Mouse (Mus musculus): ENCODE data around the gene Gm20696. TPM values are rescaled to one million over a fixed set of nuclear protein-coding genes. Genes with fewer than 3 reads are reported as not detected.

Gene Gm20696
- polyA plus RNA-seq, 1 experiment from 2014 or later, result 3.0 TPM

GRCm38 (mm10) chr6:99652341-99652740, 14.3 kb downstream of the Gm20696 start:
- no peaks in the 10 kb centered on the region for H3K27me3 ChIP-seq (ENCODE audit: control insufficient read depth, insufficient read depth, low read length)
- no peak overlapping the region for H3K27ac ChIP-seq (ENCODE audit: low read depth, low read length)
- no peaks in the 10 kb centered on the region for H3K36me3 ChIP-seq (ENCODE audit: control insufficient read depth, insufficient read depth, low read length)
- H3K9me3 ChIP-seq (ENCODE audit: control insufficient read depth, low read length), result no peaks in the 10 kb centered on the region
- ATAC-seq (ENCODE audit: low read depth), result no peak
- 61% methylated on average over 2 of the region's 2 CpGs for WGBS
- no peak overlapping the region for H3K4me3 ChIP-seq (ENCODE audit: low read depth, low read length)
- H3K9ac ChIP-seq (replicated peaks; ENCODE audit: low read depth, low read length), result no peak overlapping the region
- no peaks in the 10 kb centered on the region for H3K4me1 ChIP-seq (ENCODE audit: control insufficient read depth, insufficient read depth, low read length)
- no peak overlapping the region for H3K4me2 ChIP-seq (ENCODE audit: low read depth, low read length)

- Histone ChIP-seq H3K27me3 (ENCODE audit: control insufficient read depth, insufficient read depth, low read length) (no peaks in the 10 kb centered on the region), H3K4me1 (ENCODE audit: control insufficient read depth, insufficient read depth, low read length) (no peaks in the 10 kb centered on the region), H3K9ac (replicated peaks; ENCODE audit: low read depth, low read length) (no peak overlapping the region), H3K9me3 (ENCODE audit: control insufficient read depth, low read length) (no peaks in the 10 kb centered on the region), H3K4me2 (ENCODE audit: low read depth, low read length) (no peak overlapping the region), H3K27ac (ENCODE audit: low read depth, low read length) (no peak overlapping the region), H3K4me3 (ENCODE audit: low read depth, low read length) (no peak overlapping the region), H3K36me3 (ENCODE audit: control insufficient read depth, insufficient read depth, low read length) (no peaks in the 10 kb centered on the region)
- WGBS, result 67% methylated on average over 2 of the region's 2 CpGs
- ATAC-seq (ENCODE audit: low read depth), result no peak
Observed at GRCm38 (mm10) chr6:99649307-99649706, 17.3 kb downstream of the Gm20696 start.

- Histone ChIP-seq H3K9ac (replicated peaks; ENCODE audit: low read depth, low read length) (no peak overlapping the region), H3K36me3 (ENCODE audit: control insufficient read depth, insufficient read depth, low read length) (no peaks in the 10 kb centered on the region), H3K4me1 (ENCODE audit: control insufficient read depth, insufficient read depth, low read length) (no peaks in the 10 kb centered on the region), H3K4me2 (ENCODE audit: low read depth, low read length) (no peak overlapping the region), H3K27me3 (ENCODE audit: control insufficient read depth, insufficient read depth, low read length) (no peaks in the 10 kb centered on the region), H3K9me3 (ENCODE audit: control insufficient read depth, low read length) (no peaks in the 10 kb centered on the region), H3K27ac (ENCODE audit: low read depth, low read length) (no peak overlapping the region), H3K4me3 (ENCODE audit: low read depth, low read length) (no peak overlapping the region)
- WGBS, result 73% methylated on average over 10 of the region's 10 CpGs
- no peak for ATAC-seq (ENCODE audit: low read depth)
Observed at GRCm38 (mm10) chr6:99646344-99646743, 20.3 kb downstream of the Gm20696 start.

- H3K9ac ChIP-seq (replicated peaks; ENCODE audit: low read depth, low read length), result no peak overlapping the region
- H3K27ac ChIP-seq (ENCODE audit: low read depth, low read length), result no peak overlapping the region
- H3K27me3 ChIP-seq (ENCODE audit: control insufficient read depth, insufficient read depth, low read length), result no peaks in the 10 kb centered on the region
- no peaks in the 10 kb centered on the region for H3K9me3 ChIP-seq (ENCODE audit: control insufficient read depth, low read length)
- H3K4me3 ChIP-seq (ENCODE audit: low read depth, low read length), result no peak overlapping the region
- no peak for ATAC-seq (ENCODE audit: low read depth)
- H3K4me1 ChIP-seq (ENCODE audit: control insufficient read depth, insufficient read depth, low read length), result no peaks in the 10 kb centered on the region
- H3K36me3 ChIP-seq (ENCODE audit: control insufficient read depth, insufficient read depth, low read length), result no peaks in the 10 kb centered on the region
- H3K4me2 ChIP-seq (ENCODE audit: low read depth, low read length), result no peak overlapping the region
- WGBS, result 88% methylated on average over 5 of the region's 5 CpGs
Observed at GRCm38 (mm10) chr6:99644876-99645275, 21.7 kb downstream of the Gm20696 start.

GRCm38 (mm10) chr6:99644386-99644785, 22.2 kb downstream of the Gm20696 start:
- H3K4me1 ChIP-seq (ENCODE audit: control insufficient read depth, insufficient read depth, low read length), result no peaks in the 10 kb centered on the region
- no peaks in the 10 kb centered on the region for H3K9me3 ChIP-seq (ENCODE audit: control insufficient read depth, low read length)
- no peak for ATAC-seq (ENCODE audit: low read depth)
- no peak overlapping the region for H3K4me2 ChIP-seq (ENCODE audit: low read depth, low read length)
- 82% methylated on average over 5 of the region's 5 CpGs for WGBS
- H3K27me3 ChIP-seq (ENCODE audit: control insufficient read depth, insufficient read depth, low read length), result no peaks in the 10 kb centered on the region
- no peak overlapping the region for H3K4me3 ChIP-seq (ENCODE audit: low read depth, low read length)
- no peak overlapping the region for H3K9ac ChIP-seq (replicated peaks; ENCODE audit: low read depth, low read length)
- H3K36me3 ChIP-seq (ENCODE audit: control insufficient read depth, insufficient read depth, low read length), result no peaks in the 10 kb centered on the region
- H3K27ac ChIP-seq (ENCODE audit: low read depth, low read length), result no peak overlapping the region

GRCm38 (mm10) chr6:99643439-99644199, 23.0 kb downstream of the Gm20696 start:
- no peaks in the 10 kb centered on the region for H3K4me1 ChIP-seq (ENCODE audit: control insufficient read depth, insufficient read depth, low read length)
- H3K9ac ChIP-seq (replicated peaks; ENCODE audit: low read depth, low read length), result no peak overlapping the region
- no peak overlapping the region for H3K4me2 ChIP-seq (ENCODE audit: low read depth, low read length)
- H3K27ac ChIP-seq (ENCODE audit: low read depth, low read length), result no peak overlapping the region
- no peak for ATAC-seq (ENCODE audit: low read depth)
- no peaks in the 10 kb centered on the region for H3K36me3 ChIP-seq (ENCODE audit: control insufficient read depth, insufficient read depth, low read length)
- WGBS, result 65% methylated on average over 10 of the region's 10 CpGs
- H3K4me3 ChIP-seq (ENCODE audit: low read depth, low read length), result no peak overlapping the region
- no peaks in the 10 kb centered on the region for H3K9me3 ChIP-seq (ENCODE audit: control insufficient read depth, low read length)
- no peaks in the 10 kb centered on the region for H3K27me3 ChIP-seq (ENCODE audit: control insufficient read depth, insufficient read depth, low read length)

GRCm38 (mm10) chr6:99637456-99637855, 29.1 kb downstream of the Gm20696 start:
- no peaks in the 10 kb centered on the region for H3K27me3 ChIP-seq (ENCODE audit: control insufficient read depth, insufficient read depth, low read length)
- H3K36me3 ChIP-seq (ENCODE audit: control insufficient read depth, insufficient read depth, low read length), result no peaks in the 10 kb centered on the region
- no peak overlapping the region for H3K4me3 ChIP-seq (ENCODE audit: low read depth, low read length)
- no peaks in the 10 kb centered on the region for H3K9me3 ChIP-seq (ENCODE audit: control insufficient read depth, low read length)
- peaks cover 8% of the 10 kb centered on the region; the same call in 1 of the 2 replicates for H3K4me1 ChIP-seq (ENCODE audit: control insufficient read depth, insufficient read depth, low read length)
- H3K4me2 ChIP-seq (ENCODE audit: low read depth, low read length), result no peak overlapping the region
- no peak overlapping the region for H3K27ac ChIP-seq (ENCODE audit: low read depth, low read length)
- 65% methylated on average over 4 of the region's 4 CpGs for WGBS
- no peak overlapping the region for H3K9ac ChIP-seq (replicated peaks; ENCODE audit: low read depth, low read length)
- no peak for ATAC-seq (ENCODE audit: low read depth)

GRCm38 (mm10) chr6:99636801-99637200, 29.8 kb downstream of the Gm20696 start:
- ATAC-seq (ENCODE audit: low read depth), result no peak
- Histone ChIP-seq H3K4me1 (ENCODE audit: control insufficient read depth, insufficient read depth, low read length) (peaks cover 8% of the 10 kb centered on the region; the same call in 1 of the 2 replicates), H3K27ac (ENCODE audit: low read depth, low read length) (no peak overlapping the region), H3K4me2 (ENCODE audit: low read depth, low read length) (no peak overlapping the region), H3K27me3 (ENCODE audit: control insufficient read depth, insufficient read depth, low read length) (no peaks in the 10 kb centered on the region), H3K9ac (replicated peaks; ENCODE audit: low read depth, low read length) (no peak overlapping the region), H3K9me3 (ENCODE audit: control insufficient read depth, low read length) (no peaks in the 10 kb centered on the region), H3K36me3 (ENCODE audit: control insufficient read depth, insufficient read depth, low read length) (no peaks in the 10 kb centered on the region), H3K4me3 (ENCODE audit: low read depth, low read length) (no peak overlapping the region)
- 37% methylated on average over 8 of the region's 8 CpGs for WGBS

GRCm38 (mm10) chr6:99636121-99636520, 30.5 kb downstream of the Gm20696 start:
- Histone ChIP-seq H3K27me3 (ENCODE audit: control insufficient read depth, insufficient read depth, low read length) (no peaks in the 10 kb centered on the region), H3K9ac (replicated peaks; ENCODE audit: low read depth, low read length) (no peak overlapping the region), H3K27ac (ENCODE audit: low read depth, low read length) (no peak overlapping the region), H3K4me1 (ENCODE audit: control insufficient read depth, insufficient read depth, low read length) (peaks cover 8% of the 10 kb centered on the region; the same call in 1 of the 2 replicates), H3K36me3 (ENCODE audit: control insufficient read depth, insufficient read depth, low read length) (no peaks in the 10 kb centered on the region), H3K4me3 (ENCODE audit: low read depth, low read length) (no peak overlapping the region), H3K4me2 (ENCODE audit: low read depth, low read length) (no peak overlapping the region), H3K9me3 (ENCODE audit: control insufficient read depth, low read length) (no peaks in the 10 kb centered on the region)
- WGBS, result 48% methylated on average over 9 of the region's 9 CpGs
- no peak for ATAC-seq (ENCODE audit: low read depth)
